Mouse (Mus musculus): Measurements from ENCODE around the gene Ggn.

GRCm38 (mm10) chr7:29180077-29180853, 10.3 kb downstream of the Ggn start, which contains the start of gene Psmd8:
- TF ChIP-seq CTCF (IDR thresholded peaks at IDR 0.05; ENCODE audit: insufficient read depth, low read length) = peak; percentile 45; the same call in 1 of the 2 replicates
- TF ChIP-seq POLR2A (IDR thresholded peaks at IDR 0.05; ENCODE audit: borderline replicate concordance, extremely low read depth, low read depth, low read length) = peak; percentile 92
